Mouse (Mus musculus) brain, embryonic 14.5 days (tissue): ENCODE measurements around the gene Lpgat1.

Experiments
- CTCF ChIP-seq: fragments of 200-500 bp; IDR thresholded peaks from 2 replicates; pipeline ENCODE4 v1.5.1; 2012; ENCODE audit warnings: inconsistent platforms, mild to moderate bottlenecking, moderate library complexity, borderline replicate concordance; ENCODE audit not compliant: insufficient read depth, insufficient read length; ENCODE audit errors: extremely low read depth
- POLR2A ChIP-seq: fragments of 200-500 bp; IDR thresholded peaks from 2 replicates; pipeline ENCODE4 v1.6.1; 2012; ENCODE audit warnings: mild to moderate bottlenecking, inconsistent platforms, borderline replicate concordance; ENCODE audit not compliant: poor library complexity, insufficient read depth, insufficient read length, severe bottlenecking; ENCODE audit errors: extremely low read depth

DNA sequence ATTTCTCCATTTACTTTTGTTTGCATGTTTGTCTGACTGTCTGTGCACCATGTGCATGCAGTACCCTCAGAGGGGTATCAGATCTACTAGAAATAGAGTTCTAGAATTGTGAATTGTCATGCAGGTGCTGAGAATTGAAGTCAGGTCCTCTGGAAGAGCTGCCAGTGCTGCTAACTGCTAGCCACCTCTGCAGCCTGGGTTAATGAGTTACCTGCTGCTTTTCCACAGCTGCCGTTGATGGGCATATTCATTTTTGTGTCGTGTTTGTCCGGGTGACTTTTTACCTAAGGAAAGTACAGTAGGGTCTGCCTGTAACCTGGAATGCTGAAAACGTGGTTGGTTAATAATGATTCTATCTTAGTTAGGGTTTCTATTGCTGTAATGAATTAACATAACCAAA is 24.0 kb downstream of the Lpgat1 start:
- TF ChIP-seq CTCF, result no peak
- TF ChIP-seq POLR2A, result no peak
